Mouse (Mus musculus) thymus, adult 2 months (tissue): ENCODE data around the gene Vat1. TPM values are rescaled to one million over a fixed set of nuclear protein-coding genes. Genes with fewer than 3 reads are reported as not detected.
A peak's percentile ranks its signal among the peaks of the same experiment; 100 is the strongest.

Experiments
- DNase-seq: peaks from one replicate; pipeline ENCODE4 v3.0.0; 2021
- H3K27ac ChIP-seq: fragments of 200-500 bp; 2 replicates; pipeline ENCODE4 v1.5.1; 2012; ENCODE audit warnings: low read length, control low read depth; ENCODE audit not compliant: control insufficient read depth, insufficient read depth
- H3K27me3 ChIP-seq: fragments of 200-500 bp; 2 replicates; pipeline ENCODE4 v1.6.1; 2012; ENCODE audit warnings: mild to moderate bottlenecking, low read length, moderate library complexity, mixed read lengths; ENCODE audit not compliant: control insufficient read depth, insufficient read depth
- H3K36me3 ChIP-seq: fragments of 200-500 bp; 2 replicates; pipeline ENCODE4 v1.6.1; 2012; ENCODE audit warnings: mild to moderate bottlenecking, low read length, moderate library complexity; ENCODE audit not compliant: control insufficient read depth, insufficient read depth
- H3K4me1 ChIP-seq: fragments of 200-500 bp; replicated peaks from 2 replicates; pipeline ENCODE4 v1.6.1; 2012; ENCODE audit warnings: low read length; ENCODE audit not compliant: control insufficient read depth, insufficient read depth
- H3K4me3 ChIP-seq: fragments of 200-500 bp; 2 replicates; pipeline ENCODE4 v1.5.1; 2012; ENCODE audit warnings: mild to moderate bottlenecking, low read length, control low read depth, moderate library complexity; ENCODE audit not compliant: control insufficient read depth, insufficient read depth
- CTCF ChIP-seq: fragments of 200-500 bp; IDR thresholded peaks from 2 replicates; pipeline ENCODE4 v1.5.1; 2012; ENCODE audit warnings: mild to moderate bottlenecking, control low read depth, low read length, moderate library complexity, borderline replicate concordance; ENCODE audit not compliant: control insufficient read depth, poor library complexity, insufficient read depth; ENCODE audit errors: extremely low read depth
- POLR2A ChIP-seq: fragments of 200-500 bp; IDR thresholded peaks from 2 replicates; pipeline ENCODE4 v1.6.1; 2012; ENCODE audit warnings: mild to moderate bottlenecking, low read length, control low read depth, moderate library complexity; ENCODE audit not compliant: control insufficient read depth, poor library complexity, insufficient read depth; ENCODE audit errors: extremely low read depth
- WGBS: fragments of 180-500 bp; shearing (Covaris S2); methylation state at CpG from one replicate; pipeline ENCODE4 v1.1.7; 2018; 5-methylcytosine and 5-hydroxymethylcytosine counted together
- polyA plus RNA-seq: library from polyadenylated mRNA; depleted of rRNA; stranded (reverse); fragments of >200 nt; gene quantifications from 2 replicates; pipeline ENCODE4 v1.2.3, GENCODE M21; 2012; rRNA removed

Gene Vat1
- polyA plus RNA-seq, 1 experiment = 73.6 TPM

GRCm38 (mm10) chr11:101424105-101424851, 41.8 kb downstream of the Vat1 start, which contains the start of gene Gm27029:
Gene Gm27029, minus strand, starts transcription at chr11:101424796.
- no peak for TF ChIP-seq POLR2A
- TF ChIP-seq CTCF = no peak
- 10% methylated on average over 23 of the region's 23 CpGs for WGBS

GRCm38 (mm10) chr11:101420148-101420547, 45.9 kb downstream of the Vat1 start:
- H3K36me3 ChIP-seq = no peaks in the 10 kb centered on the region
- peaks cover 11% of the 10 kb centered on the region for H3K4me1 ChIP-seq
- H3K4me3 ChIP-seq = no peak overlapping the region
- DNase-seq = no peak
- WGBS = 92% methylated on average over 5 of the region's 5 CpGs
- no peak overlapping the region for H3K27ac ChIP-seq
- TF ChIP-seq POLR2A (no peak), CTCF (no peak)
- H3K27me3 ChIP-seq = no peaks in the 10 kb centered on the region

More at GRCm38 (mm10) chr11:101424105-101424851, 41.8 kb downstream of the Vat1 start, which contains the start of gene Gm27029:
- Histone ChIP-seq H3K27ac (no peak within 1 kb of the TSS; the same call in 1 of the 2 replicates), H3K4me1 (peaks cover 11% of the 10 kb centered on the region), H3K36me3 (peaks cover under 1% of the 10 kb centered on the region; the same call in 1 of the 2 replicates), H3K4me3 (peak within 1 kb of the TSS; percentile 95), H3K27me3 (no peaks in the 10 kb centered on the region)
- DNase-seq = peak; percentile 19

- no peak for TF ChIP-seq POLR2A
- no peak for TF ChIP-seq CTCF
- Histone ChIP-seq H3K27me3 (no peaks in the 10 kb centered on the region), H3K36me3 (no peaks in the 10 kb centered on the region), H3K4me1 (peaks cover 11% of the 10 kb centered on the region), H3K27ac (no peak overlapping the region), H3K4me3 (no peak overlapping the region)
- 95% methylated on average over 3 of the region's 3 CpGs for WGBS
- DNase-seq = no peak
Observed at GRCm38 (mm10) chr11:101419610-101420009, 46.4 kb downstream of the Vat1 start.

- no peak overlapping the region for H3K27ac ChIP-seq
- H3K4me3 ChIP-seq = no peak overlapping the region
- no peak for DNase-seq
- no peaks in the 10 kb centered on the region for H3K36me3 ChIP-seq
- H3K27me3 ChIP-seq = no peaks in the 10 kb centered on the region
- TF ChIP-seq POLR2A = no peak
- no peak for TF ChIP-seq CTCF
- H3K4me1 ChIP-seq = peaks cover 4% of the 10 kb centered on the region
- WGBS = 84% methylated on average over 6 of the region's 6 CpGs
Observed at GRCm38 (mm10) chr11:101418991-101419390, 47.0 kb downstream of the Vat1 start.

GRCm38 (mm10) chr11:101417101-101417855, 48.8 kb downstream of the Vat1 start, which contains the start of gene Aarsd1:
Gene Aarsd1, minus strand, starts transcription at chr11:101417615.
- TF ChIP-seq CTCF (peak; percentile 52; the same call in 1 of the 2 replicates), POLR2A (peak; percentile 73)
- peak; percentile 91 for DNase-seq
- Histone ChIP-seq H3K4me1 (0 out of 2 replicates have a peak, but pooled peaks cover 3% of the 10 kb centered on the region), H3K36me3 (peaks cover 4% of the 10 kb centered on the region; the same call in 1 of the 2 replicates), H3K27me3 (no peaks in the 10 kb centered on the region), H3K4me3 (peak within 1 kb of the TSS; percentile 92), H3K27ac (no peak within 1 kb of the TSS)
- WGBS = under 1% methylated on average over 45 of the region's 45 CpGs

GRCm38 (mm10) chr11:101416433-101417100, 49.5 kb downstream of the Vat1 start:
- Histone ChIP-seq H3K4me3 (peak overlapping the region; percentile 92), H3K36me3 (peaks cover 4% of the 10 kb centered on the region; the same call in 1 of the 2 replicates), H3K4me1 (0 out of 2 replicates have a peak, but pooled peaks cover 3% of the 10 kb centered on the region), H3K27ac (no peak overlapping the region), H3K27me3 (no peaks in the 10 kb centered on the region)
- peak; percentile 21 for DNase-seq
- WGBS = under 1% methylated on average over 11 of the region's 11 CpGs
- no peak for TF ChIP-seq POLR2A
- no peak for TF ChIP-seq CTCF

GRCm38 (mm10) chr11:101415306-101415705, 50.7 kb downstream of the Vat1 start:
- Histone ChIP-seq H3K4me1 (0 out of 2 replicates have a peak, but pooled peaks cover 3% of the 10 kb centered on the region), H3K27ac (no peak overlapping the region), H3K27me3 (no peaks in the 10 kb centered on the region), H3K4me3 (no peak overlapping the region), H3K36me3 (peaks cover 9% of the 10 kb centered on the region)
- TF ChIP-seq CTCF (no peak), POLR2A (no peak)
- WGBS = 95% methylated on average over 2 of the region's 2 CpGs
- DNase-seq = no peak

Other genes with a start within 250 kb of the Vat1 start
- 38.8 and 43.3 TPM in 2 replicates for gene Ezh1, start 239.8 kb downstream of the Vat1 start, polyA plus RNA-seq
- gene Ramp2, start 220.2 kb downstream of the Vat1 start, polyA plus RNA-seq = 13.5 and 20.5 TPM in 2 replicates
- 88.3 and 92.6 TPM in 2 replicates for gene Vps25, start 212.5 kb downstream of the Vat1 start, polyA plus RNA-seq
- 1.2 TPM in 2 replicates for gene Wnk4, start 205.7 kb downstream of the Vat1 start, polyA plus RNA-seq
- 0.71 and 0.84 TPM in 2 replicates for gene Cntd1, start 187.2 kb downstream of the Vat1 start, polyA plus RNA-seq
- gene Coa3, start 187.1 kb downstream of the Vat1 start, polyA plus RNA-seq = 245 and 273 TPM in 2 replicates
- gene Becn1, start 163.9 kb downstream of the Vat1 start, polyA plus RNA-seq = 176 and 192 TPM in 2 replicates
- gene Psme3, start 150.0 kb downstream of the Vat1 start, polyA plus RNA-seq = 103 and 106 TPM in 2 replicates
- gene Aoc2, start 141.2 kb downstream of the Vat1 start, polyA plus RNA-seq = 14.6 and 16.2 TPM in 2 replicates
- gene Aoc3, start 135.6 kb downstream of the Vat1 start, polyA plus RNA-seq = 11.8 and 12.1 TPM in 2 replicates
- gene G6pc, start 98.7 kb downstream of the Vat1 start, polyA plus RNA-seq = 0.15 and 0.37 TPM in 2 replicates
- 33.4 and 37.2 TPM in 2 replicates for gene Aarsd1, start 48.6 kb downstream of the Vat1 start, polyA plus RNA-seq
- 0.49 TPM in 1 of 2 replicates, not detected in the other for gene Gm27029, start 41.4 kb downstream of the Vat1 start, polyA plus RNA-seq
- gene Rundc1, start 41.1 kb downstream of the Vat1 start, polyA plus RNA-seq = 27.4 and 28.5 TPM in 2 replicates
- 1.3 and 3.1 TPM in 2 replicates for gene Ptges3l, start 40.9 kb downstream of the Vat1 start, polyA plus RNA-seq
- gene Rpl27, start 23.9 kb downstream of the Vat1 start, polyA plus RNA-seq = 666 and 730 TPM in 2 replicates
- gene Ifi35, start 17.8 kb downstream of the Vat1 start, polyA plus RNA-seq = 63.6 and 83.6 TPM in 2 replicates
- 3.5 and 4.3 TPM in 2 replicates for gene Rnd2, start 1.2 kb downstream of the Vat1 start, polyA plus RNA-seq
- gene Brca1, start 85.7 kb upstream of the Vat1 start, polyA plus RNA-seq = 4.3 and 6.0 TPM in 2 replicates
- gene Nbr1, start 85.9 kb upstream of the Vat1 start, polyA plus RNA-seq = 142 and 145 TPM in 2 replicates
- gene Tmem106a, start 116.0 kb upstream of the Vat1 start, polyA plus RNA-seq = 29.5 and 37.1 TPM in 2 replicates
- gene Gm11634, start 133.0 kb upstream of the Vat1 start, polyA plus RNA-seq = not detected in 2 replicates
- 36.5 and 39.2 TPM in 2 replicates for gene Rdm1, start 161.0 kb upstream of the Vat1 start, polyA plus RNA-seq
- 4.1 and 5.0 TPM in 2 replicates for gene Arl4d, start 199.3 kb upstream of the Vat1 start, polyA plus RNA-seq